In genomic region chr11:97840135-97840490, GRCm38 (mm10) we compare ENCODE assay signal across 9 mouse cellular contexts. TPM values are rescaled to one million over a fixed set of nuclear protein-coding genes. Genes with fewer than 3 reads are reported as not detected.
DNase-seq lines count a peak whose midpoint lies in the region; ATAC-seq and TF ChIP-seq lines count a peak whose summit lies in the region.
"Had no signal": no experiment of that assay in that cellular context is flagged by ENCODE, and none has a peak within 500 bp of the region (broad histone marks: within the 10 kb centered on the region; RNA-seq: fewer than 3 reads in every experiment).

No protein-coding gene starts in this region.

- no peak for TF ChIP-seq CTCF in ES-Bruce4 (IDR thresholded peaks at IDR 0.05; ENCODE audit: low read depth, low read length)
- no peak for TF ChIP-seq CTCF in heart, postnatal 0 days (IDR thresholded peaks at IDR 0.05; ENCODE audit: low read depth)

- TF ChIP-seq POLR2A in ES-Bruce4 (IDR thresholded peaks at IDR 0.05; ENCODE audit: insufficient read depth, low read length): no peak

- ATAC-seq in heart, embryonic 11.5 days (replicated peaks; ENCODE audit: insufficient number of reproducible peaks, low FRiP score, low TSS enrichment): no peak
- ATAC-seq in heart, postnatal 0 days (ENCODE audit: insufficient read depth, low read depth): no peak
- ATAC-seq in midbrain, embryonic 11.5 days (ENCODE audit: low FRiP score): no peak

- intact Hi-C loops in left cerebral cortex, postnatal 4 days (cut with DNase I): no loop called here

- no peak for TF ChIP-seq EP300 in ES-Bruce4 (IDR thresholded peaks at IDR 0.05; ENCODE audit: insufficient read depth, low read depth, low read length)
- TF ChIP-seq EP300 in heart, postnatal 0 days (IDR thresholded peaks at IDR 0.05; ENCODE audit: low read depth): no peak

- WGBS in heart, embryonic 11.5 days (ENCODE audit: insufficient replicate concordance): 64% methylated on average over 2 of the region's 2 CpGs
- 69% methylated on average over 2 of the region's 2 CpGs for WGBS in heart, postnatal 0 days
- 71% methylated on average over 2 of the region's 2 CpGs for WGBS in midbrain, embryonic 11.5 days

- H3K4me1 ChIP-seq in heart, embryonic 11.5 days (ENCODE audit: control insufficient read depth, insufficient read depth, low read length): peaks cover 3% of the 10 kb centered on the region; the same call in 1 of the 2 replicates
- peaks cover 5% of the 10 kb centered on the region for H3K4me1 ChIP-seq in ES-Bruce4 (ENCODE audit: control insufficient read depth, insufficient read depth, low read length)
- H3K4me1 ChIP-seq in heart, postnatal 0 days (ENCODE audit: control insufficient read depth, insufficient read depth): 0 out of 2 replicates have a peak, but pooled peaks cover 2% of the 10 kb centered on the region
- H3K4me1 ChIP-seq in midbrain, embryonic 11.5 days (ENCODE audit: control insufficient read depth, insufficient read depth, low read length): peaks cover 6% of the 10 kb centered on the region; the same call in 1 of the 2 replicates

- no peak overlapping the region for H3K9ac ChIP-seq in heart, embryonic 11.5 days (ENCODE audit: low read depth, low read length)
- H3K9ac ChIP-seq in ES-Bruce4 (ENCODE audit: low read depth, poor library complexity, severe bottlenecking): peak overlapping the region; percentile 51; the same call in 1 of the 2 replicates
- no peak overlapping the region for H3K9ac ChIP-seq in heart, postnatal 0 days (replicated peaks; ENCODE audit: low read depth, low read length)
- H3K9ac ChIP-seq in midbrain, embryonic 11.5 days (ENCODE audit: low read length): no peak overlapping the region; the same call in 1 of the 2 replicates

- peaks cover 9% of the 10 kb centered on the region; the same call in 1 of the 2 replicates for H3K36me3 ChIP-seq in heart, embryonic 11.5 days (ENCODE audit: control insufficient read depth, insufficient read depth, low read length)
- H3K36me3 ChIP-seq in ES-Bruce4 (ENCODE audit: control insufficient read depth, insufficient read depth, low read length, poor library complexity, severe bottlenecking): peaks cover 10% of the 10 kb centered on the region
- H3K36me3 ChIP-seq in heart, postnatal 0 days (replicated peaks; ENCODE audit: control insufficient read depth, insufficient read depth, low read length): peaks cover 14% of the 10 kb centered on the region; the same call in 1 of the 2 replicates
- peaks cover 3% of the 10 kb centered on the region; the same call in 1 of the 2 replicates for H3K36me3 ChIP-seq in midbrain, embryonic 11.5 days (ENCODE audit: control insufficient read depth, insufficient read depth, low read length)

- peak overlapping the region; percentile 53; the same call in 1 of the 2 replicates for H3K4me3 ChIP-seq in heart, embryonic 11.5 days (ENCODE audit: low read depth, low read length)
- H3K4me3 ChIP-seq in ES-Bruce4 (ENCODE audit: low read depth, low read length): no peak overlapping the region
- H3K4me3 ChIP-seq in heart, postnatal 0 days (ENCODE audit: low read depth, low read length): no peak overlapping the region
- H3K4me3 ChIP-seq in midbrain, embryonic 11.5 days (ENCODE audit: low read depth, low read length): no peak overlapping the region

- no peak for DNase-seq in heart, postnatal 4 days
- DNase-seq in heart, postnatal 0 days (ENCODE audit: low spot score): no peak
- no peak for DNase-seq in midbrain, embryonic 11.5 days (ENCODE audit: low spot score, missing footprints)
- no peak for DNase-seq in layer of hippocampus, adult 9-11 months
- DNase-seq in left cerebral cortex, postnatal 4 days: no peak
- DNase-seq in lung, adult 18-20 months: no peak

- H3K4me2 ChIP-seq in heart, embryonic 11.5 days: peak overlapping the region; percentile 70
- H3K4me2 ChIP-seq in heart, postnatal 0 days (ENCODE audit: low read depth, low read length): peak overlapping the region; percentile 60; the same call in 1 of the 2 replicates
- H3K4me2 ChIP-seq in midbrain, embryonic 11.5 days: peak overlapping the region; percentile 56; the same call in 1 of the 2 replicates

- no peak overlapping the region for H3K27ac ChIP-seq in heart, embryonic 11.5 days (ENCODE audit: low read depth, low read length)
- H3K27ac ChIP-seq in ES-Bruce4 (ENCODE audit: insufficient read depth, low read length): peak overlapping the region; percentile 23
- H3K27ac ChIP-seq in heart, postnatal 0 days (ENCODE audit: low read depth): no peak overlapping the region
- H3K27ac ChIP-seq in midbrain, embryonic 11.5 days (ENCODE audit: low read depth, low read length): peak overlapping the region; percentile 69; the same call in 1 of the 2 replicates

- no peaks in the 10 kb centered on the region for H3K27me3 ChIP-seq in heart, embryonic 11.5 days (ENCODE audit: control insufficient read depth, insufficient read depth, low read length)
- no peaks in the 10 kb centered on the region for H3K27me3 ChIP-seq in ES-Bruce4 (ENCODE audit: control insufficient read depth, insufficient read depth, low read length, poor library complexity, severe bottlenecking)
- H3K27me3 ChIP-seq in heart, postnatal 0 days (ENCODE audit: control insufficient read depth, insufficient read depth, low read length): no peaks in the 10 kb centered on the region
- H3K27me3 ChIP-seq in midbrain, embryonic 11.5 days (ENCODE audit: control insufficient read depth, insufficient read depth, low read length): no peaks in the 10 kb centered on the region

- H3K9me3 ChIP-seq in heart, embryonic 11.5 days (replicated peaks; ENCODE audit: control insufficient read depth, low read length): no peaks in the 10 kb centered on the region
- no peaks in the 10 kb centered on the region for H3K9me3 ChIP-seq in ES-Bruce4 (replicated peaks; ENCODE audit: control insufficient read depth, insufficient read depth, low read length, poor library complexity, severe bottlenecking)
- H3K9me3 ChIP-seq in heart, postnatal 0 days (replicated peaks; ENCODE audit: control insufficient read depth, low read length): no peaks in the 10 kb centered on the region
- H3K9me3 ChIP-seq in midbrain, embryonic 11.5 days (ENCODE audit: control insufficient read depth, low read length): no peaks in the 10 kb centered on the region
- H3K9me3 ChIP-seq: G1E had no signal

RNA-seq across cellular contexts. Expression of gene B230217C12Rik, which starts 0.5 kb away (rescaled TPM):
- 8.2 and 8.3 TPM in 2 replicates for polyA plus RNA-seq in heart, embryonic 11.5 days (2014; fragmentation: Nextera tagmentation; extraction: Ambion mirVana)
- under 1 TPM; 0.77 to 0.79 TPM for total RNA-seq in heart, postnatal 4 days (2021)
- polyA plus RNA-seq in ES-Bruce4 (2011; ENCODE audit: insufficient read depth, insufficient read length, low read depth, missing spikeins): 2.8 and 3.4 TPM in 2 replicates
- total RNA-seq in heart, postnatal 0 days (2014; rRNA removed; ENCODE audit: low replicate concordance): 0.23 and 1.4 TPM in 2 replicates
- 0.97 and 1.6 TPM in 2 replicates for polyA plus RNA-seq in heart, postnatal 0 days (2015; fragmentation: Nextera tagmentation; extraction: Ambion mirVana)
- 14.7 and 17.3 TPM in 2 replicates for polyA plus RNA-seq in midbrain, embryonic 11.5 days (2014; fragmentation: Nextera tagmentation; extraction: Ambion mirVana)
- 10 to 100 TPM; 27.1 to 29.0 TPM for total RNA-seq in left cerebral cortex, postnatal 4 days (2021)
- polyA plus RNA-seq: G1E had no signal

RNA-seq across cellular contexts. Expression of gene Lasp1, which starts 41.3 kb away (rescaled TPM):
- polyA plus RNA-seq in heart, embryonic 11.5 days (2014; fragmentation: Nextera tagmentation; extraction: Ambion mirVana): 30.0 and 37.5 TPM in 2 replicates
- 10 to 100 TPM; 73.3 to 74.4 TPM for total RNA-seq in heart, postnatal 4 days (2021)
- 228 and 231 TPM in 2 replicates for polyA plus RNA-seq in ES-Bruce4 (2011; ENCODE audit: insufficient read depth, insufficient read length, low read depth, missing spikeins)
- 34.2 and 45.7 TPM in 2 replicates for total RNA-seq in heart, postnatal 0 days (2014; rRNA removed; ENCODE audit: low replicate concordance)
- polyA plus RNA-seq in heart, postnatal 0 days (2015; fragmentation: Nextera tagmentation; extraction: Ambion mirVana): 26.5 and 27.8 TPM in 2 replicates
- polyA plus RNA-seq in midbrain, embryonic 11.5 days (2014; fragmentation: Nextera tagmentation; extraction: Ambion mirVana): 52.6 and 59.2 TPM in 2 replicates
- 100 to 1,000 TPM; 190 to 199 TPM for total RNA-seq in left cerebral cortex, postnatal 4 days (2021)

RNA-seq across cellular contexts. Expression of gene Fbxo47, which starts 43.8 kb away (rescaled TPM):
- polyA plus RNA-seq in heart, embryonic 11.5 days (2014; fragmentation: Nextera tagmentation; extraction: Ambion mirVana): 0.66 and 1.3 TPM in 2 replicates
- total RNA-seq in heart, postnatal 4 days (2021): 1 to 10 TPM in 1 of 2 experiments, under 1 TPM in 1; 0.79 to 1.2 TPM
- polyA plus RNA-seq in ES-Bruce4 (2011; ENCODE audit: insufficient read depth, insufficient read length, low read depth, missing spikeins): 2.5 and 2.8 TPM in 2 replicates
- total RNA-seq in heart, postnatal 0 days (2014; rRNA removed; ENCODE audit: low replicate concordance): 7.1 and 9.9 TPM in 2 replicates
- 0.63 and 0.70 TPM in 2 replicates for polyA plus RNA-seq in heart, postnatal 0 days (2015; fragmentation: Nextera tagmentation; extraction: Ambion mirVana)
- 0.83 and 0.96 TPM in 2 replicates for polyA plus RNA-seq in midbrain, embryonic 11.5 days (2014; fragmentation: Nextera tagmentation; extraction: Ambion mirVana)
- under 1 TPM; 0.46 to 0.74 TPM for total RNA-seq in left cerebral cortex, postnatal 4 days (2021)
- polyA plus RNA-seq: G1E had no signal

RNA-seq across cellular contexts. Expression of gene Rpl23, which starts 57.9 kb away (rescaled TPM):
- polyA plus RNA-seq in heart, embryonic 11.5 days (2014; fragmentation: Nextera tagmentation; extraction: Ambion mirVana): 461 and 517 TPM in 2 replicates
- 100 to 1,000 TPM; 738 to 764 TPM for total RNA-seq in heart, postnatal 4 days (2021)
- 777 and 842 TPM in 2 replicates for polyA plus RNA-seq in ES-Bruce4 (2011; ENCODE audit: insufficient read depth, insufficient read length, low read depth, missing spikeins)
- 192 and 208 TPM in 2 replicates for total RNA-seq in heart, postnatal 0 days (2014; rRNA removed; ENCODE audit: low replicate concordance)
- 394 and 409 TPM in 2 replicates for polyA plus RNA-seq in heart, postnatal 0 days (2015; fragmentation: Nextera tagmentation; extraction: Ambion mirVana)
- 441 and 443 TPM in 2 replicates for polyA plus RNA-seq in midbrain, embryonic 11.5 days (2014; fragmentation: Nextera tagmentation; extraction: Ambion mirVana)
- 100 to 1,000 TPM; 614 to 660 TPM for total RNA-seq in left cerebral cortex, postnatal 4 days (2021)

Comparison
In these comparisons a context has a peak if more than half of its experiments do, and no peak if none do; other contexts are left out.
1. H3K27ac ChIP-seq: peak in ES-Bruce4 (single experiment) and midbrain, embryonic 11.5 days (single experiment); none in heart, embryonic 11.5 days (single experiment) and heart, postnatal 0 days (single experiment).
2. Peak in every context shown above with its lines, with median percentiles within 50 percentile points of each other: H3K4me2 ChIP-seq.